Mouse (Mus musculus) adrenal gland, postnatal 25 days (tissue): ENCODE measurements around the gene Col5a2. TPM values are rescaled to one million over a fixed set of nuclear protein-coding genes. Genes with fewer than 3 reads are reported as not detected.
"Not testable (repeated sequence)": the region's sequence is repeated elsewhere in the genome, so short reads cannot be mapped to it uniquely, and the experiment has no call there.

Source experiments
- DNase-seq: peaks from one replicate; pipeline ENCODE4 v3.0.0; 2021; ENCODE audit warnings: mixed read lengths
- total RNA-seq: library from RNA; stranded (reverse); gene quantifications from 2 replicates; pipeline ENCODE4 v1.2.3, GENCODE M21; 2021

The Col5a2 gene
- total RNA-seq, 1 experiment from 2014 or later = 10.4 TPM

DNA sequence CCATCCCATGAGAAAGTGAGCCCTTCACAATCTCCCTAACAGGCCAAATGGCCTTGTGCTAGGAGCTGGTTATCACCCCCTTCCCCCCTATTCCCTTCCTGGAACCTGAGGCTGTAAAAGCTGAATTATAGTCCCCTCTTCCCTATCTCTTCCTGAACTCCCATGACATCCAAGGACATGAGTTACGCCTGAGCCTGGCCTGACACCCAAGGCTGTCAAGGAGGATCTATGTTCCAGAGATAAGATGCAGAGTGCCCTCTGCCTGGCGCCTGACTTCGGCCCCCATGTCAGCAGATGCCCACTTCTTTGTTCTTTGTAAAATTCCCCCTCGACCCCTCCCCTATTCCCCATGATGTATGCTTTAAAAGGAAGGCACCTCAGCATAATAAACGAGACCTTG, 73.9 kb downstream of the Col5a2 start:
- not testable (repeated sequence) for DNase-seq

DNA sequence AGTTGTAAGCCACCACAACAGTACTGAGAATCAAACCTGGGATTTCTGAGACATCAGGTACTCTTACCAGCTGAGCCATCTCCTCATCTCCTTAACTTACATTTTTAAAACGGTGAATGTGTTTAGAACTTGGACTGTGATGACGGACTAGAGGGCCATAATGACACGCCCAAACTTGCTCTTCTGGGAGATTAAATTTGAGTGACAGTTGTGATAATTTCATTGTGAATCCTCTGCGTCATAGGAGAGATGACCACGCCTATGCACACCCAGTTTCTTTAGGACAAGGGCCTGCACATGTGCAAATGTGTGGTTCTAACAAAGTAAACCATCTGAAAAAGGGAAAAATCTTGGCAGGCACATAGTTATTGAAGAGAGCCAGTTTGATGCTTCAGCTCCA, 79.2 kb downstream of the Col5a2 start:
- DNase-seq = no peak

DNA sequence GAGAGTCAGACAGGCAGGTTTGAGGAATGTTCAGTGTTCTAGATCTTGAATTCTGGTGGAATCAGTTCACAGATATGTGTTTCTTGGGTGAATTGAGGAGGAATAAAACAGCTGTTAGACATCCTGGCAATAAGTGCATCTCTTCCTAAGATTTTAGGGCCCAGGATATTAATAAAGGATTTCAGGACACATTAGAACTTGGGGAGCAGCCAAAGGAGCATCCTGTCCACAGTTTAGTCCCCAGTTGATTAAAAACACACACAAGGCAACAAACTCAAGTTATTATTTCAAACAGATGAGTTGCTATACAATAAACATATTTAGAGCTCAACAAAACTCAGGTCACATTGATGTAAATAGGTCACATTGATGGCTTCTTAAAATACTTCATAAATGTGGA, 82.5 kb downstream of the Col5a2 start:
- no peak for DNase-seq

DNA sequence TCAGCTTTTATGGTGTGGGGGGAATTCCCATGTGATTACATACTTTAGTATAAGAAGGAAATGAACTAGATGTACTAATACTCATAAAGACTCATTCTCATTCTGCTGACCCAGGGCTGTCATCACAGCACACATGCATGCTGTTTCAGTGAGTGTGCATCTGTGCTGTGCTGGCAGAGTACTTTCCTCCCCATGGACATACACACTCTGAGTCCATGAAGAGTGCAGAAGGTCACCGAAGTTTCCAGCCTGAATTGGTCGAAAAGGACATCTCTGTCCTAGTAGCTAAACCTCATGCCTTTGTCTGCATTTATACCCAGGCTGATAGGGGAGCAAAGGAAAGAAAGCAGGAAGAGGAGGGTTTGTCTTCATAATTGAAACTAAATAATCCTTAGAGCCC, 83.2 kb downstream of the Col5a2 start:
- DNase-seq = no peak

DNA sequence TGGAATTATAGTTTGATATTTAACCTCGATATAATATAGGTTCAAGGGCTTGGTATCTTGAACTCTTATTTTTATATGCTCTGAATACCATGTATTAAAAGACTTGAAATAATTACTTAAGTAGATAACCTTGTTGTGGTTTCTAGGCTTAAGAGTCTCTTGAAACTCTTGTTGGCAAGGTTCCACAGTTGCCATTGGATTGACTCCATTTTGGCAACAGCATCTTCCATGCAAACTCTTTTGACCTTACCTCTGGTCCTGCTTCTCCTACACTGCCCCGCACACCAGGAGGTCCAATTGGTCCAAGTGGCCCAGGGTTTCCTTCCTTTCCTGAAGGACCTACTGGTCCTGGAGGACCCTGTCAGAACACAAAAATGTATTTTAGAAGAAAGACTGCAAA, 121.2 kb downstream of the Col5a2 start:
- peak; percentile 4 for DNase-seq

DNA sequence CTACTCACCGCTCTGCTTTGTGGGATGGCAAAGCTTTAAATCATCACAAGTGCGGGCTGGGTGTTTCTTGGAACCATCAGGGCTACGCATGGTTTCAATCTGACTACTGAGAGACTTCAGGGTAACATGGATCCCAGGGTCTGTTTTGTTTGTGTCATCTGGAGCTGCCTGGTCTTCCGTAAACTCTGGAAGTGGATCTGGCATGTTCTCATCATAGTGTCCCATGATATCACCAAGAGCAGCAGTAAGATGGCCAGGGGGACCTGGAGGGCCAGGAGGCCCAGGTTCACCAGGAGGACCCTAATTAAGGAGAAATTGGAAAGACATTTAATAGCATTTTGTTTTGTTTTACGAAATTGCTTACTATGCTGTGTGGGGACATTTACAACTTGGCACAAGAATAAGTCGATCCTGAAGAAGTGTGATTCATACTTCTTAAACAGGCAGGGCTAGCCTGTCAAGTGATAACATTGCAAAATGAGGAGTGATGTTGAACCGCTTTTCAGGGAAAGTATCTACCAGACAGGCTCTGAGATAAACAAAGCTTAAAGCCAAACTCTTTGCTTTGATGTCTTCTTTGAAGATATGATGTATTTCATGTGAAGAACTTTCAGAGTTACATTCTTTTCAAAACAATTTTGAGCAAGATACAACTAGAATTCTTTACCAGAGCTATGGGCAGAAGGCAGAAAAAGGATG, 122.9 kb downstream of the Col5a2 start:
- no peak for DNase-seq

GRCm38 (mm10) chr1:45365427-45365826, 137.7 kb downstream of the Col5a2 start:
- no peak for DNase-seq

GRCm38 (mm10) chr1:45363274-45363673, 139.8 kb downstream of the Col5a2 start:
- no peak for DNase-seq

- DNase-seq = no peak
These were observed 143.4 kb downstream of the Col5a2 start for GRCm38 (mm10) chr1:45359673-45360072.

GRCm38 (mm10) chr1:45359147-45359546, 143.9 kb downstream of the Col5a2 start:
- no peak for DNase-seq

DNA sequence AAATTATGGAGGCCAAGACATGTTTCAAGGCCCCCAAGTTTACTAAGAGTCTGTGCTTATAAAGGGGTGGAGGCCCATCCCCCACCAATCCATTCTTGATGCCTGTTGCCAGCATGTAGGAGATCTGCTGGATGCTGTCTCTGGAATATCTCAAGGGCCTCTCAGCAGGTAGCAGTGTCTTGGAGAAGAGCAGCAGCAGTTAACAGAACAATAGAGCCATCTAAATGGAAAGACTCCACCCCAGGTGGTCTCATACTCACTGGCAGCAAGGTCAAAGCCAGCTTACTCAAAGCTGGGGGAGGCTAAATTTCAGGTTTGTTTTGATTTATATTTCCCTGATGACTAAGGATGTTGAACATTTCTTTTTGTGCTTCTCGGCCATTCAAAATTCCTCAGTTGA, 145.1 kb downstream of the Col5a2 start:
- no peak for DNase-seq

GRCm38 (mm10) chr1:45355944-45356343, 147.1 kb downstream of the Col5a2 start:
- DNase-seq = no peak

DNA sequence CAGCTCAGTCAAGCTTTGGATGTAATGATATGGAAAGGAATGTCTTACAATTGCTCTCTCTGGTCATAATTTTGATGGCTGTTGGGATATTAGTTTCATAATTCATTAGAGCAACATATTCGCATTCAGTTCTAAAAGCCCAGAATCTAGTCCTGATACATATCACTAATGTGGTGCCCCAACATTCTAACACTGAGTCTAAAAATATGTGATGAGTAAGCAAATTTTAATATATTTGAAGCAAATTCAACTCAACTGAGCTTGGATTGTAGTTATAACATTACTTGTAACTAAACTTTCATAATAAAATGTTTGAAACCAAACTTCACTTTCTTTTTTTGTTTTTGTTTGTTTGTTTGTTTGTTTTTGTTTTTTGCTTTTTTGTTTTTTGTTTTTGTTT, 173.9 kb downstream of the Col5a2 start:
- DNase-seq = no peak

Other genes with a start within 250 kb of the Col5a2 start
- gene Col3a1, start 191.7 kb downstream of the Col5a2 start, total RNA-seq = 100 and 198 TPM in 2 replicates